Mouse (Mus musculus) liver, embryonic 16.5 days (tissue): ENCODE results near the gene Nomo1. TPM values are rescaled to one million over a fixed set of nuclear protein-coding genes. Genes with fewer than 3 reads are reported as not detected.

Source experiments
- ATAC-seq: fragments of 200-750 bp; cut with Nextera tagmentation; 2 replicates; pipeline ENCODE4 v1.8.0; 2017; ENCODE audit warnings: low read depth, mild to moderate bottlenecking, moderate number of reproducible peaks, moderate library complexity
- H3K27ac ChIP-seq: fragments of 300-500 bp; sonication (generic); 2 replicates; pipeline ENCODE4 v1.5.1; 2014; ENCODE audit warnings: mild to moderate bottlenecking, low read length
- H3K27me3 ChIP-seq: fragments of 300-500 bp; sonication (generic); 2 replicates; pipeline ENCODE4 v1.6.1; 2014; ENCODE audit warnings: low read depth, low read length, mixed read lengths; ENCODE audit not compliant: control insufficient read depth, insufficient read depth
- H3K36me3 ChIP-seq: fragments of 300-500 bp; sonication (generic); 2 replicates; pipeline ENCODE4 v1.6.1; 2014; ENCODE audit warnings: mild to moderate bottlenecking; ENCODE audit not compliant: control insufficient read depth, insufficient read depth
- H3K4me1 ChIP-seq: fragments of 300-500 bp; sonication (generic); 2 replicates; pipeline ENCODE4 v1.6.1; 2014; ENCODE audit warnings: low read depth, low read length, mixed read lengths; ENCODE audit not compliant: control insufficient read depth
- H3K4me2 ChIP-seq: fragments of 300-500 bp; sonication (generic); 2 replicates; pipeline ENCODE4 v1.6.1; 2014; ENCODE audit warnings: low read depth, low read length, mixed read lengths
- H3K4me3 ChIP-seq: fragments of 300-500 bp; sonication (generic); 2 replicates; pipeline ENCODE4 v1.5.1; 2014; ENCODE audit warnings: low read depth, mild to moderate bottlenecking, low read length
- H3K9ac ChIP-seq: fragments of 300-500 bp; sonication (generic); 2 replicates; pipeline ENCODE4 v1.6.1; 2014; ENCODE audit warnings: low read depth, low read length
- H3K9me3 ChIP-seq: fragments of 300-500 bp; sonication (generic); replicated peaks from 2 replicates; pipeline ENCODE4 v1.6.1; 2016; ENCODE audit warnings: low read length; ENCODE audit not compliant: control insufficient read depth
- WGBS: fragments of 180-500 bp; shearing (Covaris S2); extraction: QIAGEN DNeasy Blood & Tissue Kit; methylation state at CpG from one replicate; pipeline ENCODE4 v1.1.7; 2014; ENCODE audit not compliant: insufficient replicate concordance; 5-methylcytosine and 5-hydroxymethylcytosine counted together
- polyA plus RNA-seq: library from polyadenylated mRNA; unstranded; fragments of >200 nt; fragmentation: Nextera tagmentation; extraction: Ambion mirVana; gene quantifications from 2 replicates; pipeline ENCODE4 v1.2.1, GENCODE M21; 2015

Gene Nomo1
- polyA plus RNA-seq, 1 experiment from 2014 or later = 23.4 TPM

DNA sequence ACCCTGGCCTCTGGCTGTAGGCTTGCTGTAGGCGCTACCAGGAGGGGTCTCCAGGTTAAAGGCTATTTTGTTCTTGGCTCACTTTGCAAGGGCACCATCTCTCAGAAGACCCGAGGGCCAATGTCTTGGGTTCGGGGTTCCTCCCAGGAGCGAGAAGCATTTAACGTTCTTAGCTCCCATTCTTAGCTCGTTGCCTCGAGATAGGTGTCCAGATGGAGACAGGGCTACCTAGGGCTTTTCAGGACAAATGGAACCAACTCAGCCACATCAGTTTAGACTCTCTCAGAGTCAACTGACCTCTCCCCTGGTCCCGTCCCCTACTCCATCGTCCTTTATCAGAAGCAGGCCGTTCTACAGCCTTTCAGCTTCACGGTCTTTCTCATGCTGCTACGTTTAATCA, 98.7 kb downstream of the Nomo1 start:
- Histone ChIP-seq H3K4me2 (no peak overlapping the region), H3K9me3 (no peaks in the 10 kb centered on the region), H3K36me3 (no peaks in the 10 kb centered on the region), H3K27me3 (no peaks in the 10 kb centered on the region; the same call in 1 of the 2 replicates), H3K4me1 (no peaks in the 10 kb centered on the region), H3K27ac (no peak overlapping the region), H3K9ac (no peak overlapping the region), H3K4me3 (no peak overlapping the region)
- ATAC-seq = no peak
- WGBS = 70% methylated on average over 12 of the region's 12 CpGs

Other genes with a start within 250 kb of the Nomo1 start
- not detected in 2 replicates for gene Lmtk3, start 250.0 kb upstream of the Nomo1 start, polyA plus RNA-seq
- 0.08 and 0.22 TPM in 2 replicates for gene Sult2b1, start 249.0 kb upstream of the Nomo1 start, polyA plus RNA-seq
- 26.0 and 26.5 TPM in 2 replicates for gene Cyth2, start 219.1 kb upstream of the Nomo1 start, polyA plus RNA-seq
- 0.14 and 0.15 TPM in 2 replicates for gene Kcnj14, start 208.9 kb upstream of the Nomo1 start, polyA plus RNA-seq
- gene Grwd1, start 202.8 kb upstream of the Nomo1 start, polyA plus RNA-seq = 19.2 and 20.9 TPM in 2 replicates
- 27.9 and 35.3 TPM in 2 replicates for gene Kdelr1, start 160.9 kb upstream of the Nomo1 start, polyA plus RNA-seq
- 0.04 and 0.05 TPM in 2 replicates for gene Grin2d, start 155.3 kb upstream of the Nomo1 start, polyA plus RNA-seq
- gene Syngr4, start 137.0 kb upstream of the Nomo1 start, polyA plus RNA-seq = 0.71 and 0.95 TPM in 2 replicates
- gene Tmem143, start 136.8 kb upstream of the Nomo1 start, polyA plus RNA-seq = 3.5 and 4.3 TPM in 2 replicates
- gene Emp3, start 112.3 kb upstream of the Nomo1 start, polyA plus RNA-seq = 55.5 and 56.5 TPM in 2 replicates
- gene Ccdc114, start 109.6 kb upstream of the Nomo1 start, polyA plus RNA-seq = 0.94 and 1.2 TPM in 2 replicates
- gene Abcc6, start 3.4 kb upstream of the Nomo1 start, polyA plus RNA-seq = 16.9 and 19.2 TPM in 2 replicates
- gene Kcnj11, start 67.1 kb downstream of the Nomo1 start, polyA plus RNA-seq = 0.06 TPM in 1 of 2 replicates, not detected in the other
- 0.11 and 0.31 TPM in 2 replicates for gene Abcc8, start 146.3 kb downstream of the Nomo1 start, polyA plus RNA-seq
- 0.63 TPM in 1 of 2 replicates, not detected in the other for gene Ush1c, start 204.8 kb downstream of the Nomo1 start, polyA plus RNA-seq
- not detected in 2 replicates for gene Otog, start 207.3 kb downstream of the Nomo1 start, polyA plus RNA-seq